Mouse (Mus musculus) forebrain, embryonic 14.5 days (tissue): ENCODE measurements around the gene Gnat1. TPM values are rescaled to one million over a fixed set of nuclear protein-coding genes. Genes with fewer than 3 reads are reported as not detected.

Experiments used
- ATAC-seq: fragments of 200-750 bp; cut with Nextera tagmentation; 2 replicates; pipeline ENCODE4 v1.8.0; 2017; ENCODE audit warnings: mild to moderate bottlenecking, moderate library complexity
- DNase-seq: peaks from one replicate; pipeline ENCODE4 v3.0.0-alpha.2; 2015; ENCODE audit warnings: low spot score
- H3K27ac ChIP-seq: fragments of 300-500 bp; sonication (generic); 2 replicates; pipeline ENCODE4 v1.5.1; 2014; ENCODE audit warnings: low read depth, mild to moderate bottlenecking, control low read depth, low read length, moderate library complexity
- H3K27me3 ChIP-seq: fragments of 300-500 bp; sonication (generic); replicated peaks from 2 replicates; pipeline ENCODE4 v1.6.1; 2014; ENCODE audit warnings: low read length, control low read depth, mixed read lengths; ENCODE audit not compliant: control insufficient read depth, insufficient read depth
- H3K36me3 ChIP-seq: fragments of 300-500 bp; sonication (generic); 2 replicates; pipeline ENCODE4 v1.6.1; 2014; ENCODE audit warnings: low read length, control low read depth; ENCODE audit not compliant: control insufficient read depth, insufficient read depth
- H3K4me1 ChIP-seq: fragments of 300-500 bp; sonication (generic); 2 replicates; pipeline ENCODE4 v1.6.1; 2014; ENCODE audit warnings: antibody characterized with exemption, low read length, control low read depth; ENCODE audit not compliant: control insufficient read depth, insufficient read depth
- H3K4me2 ChIP-seq: fragments of 300-500 bp; sonication (generic); 2 replicates; pipeline ENCODE4 v1.6.1; 2014; ENCODE audit warnings: mild to moderate bottlenecking, control low read depth, low read length
- H3K4me3 ChIP-seq: fragments of 300-500 bp; sonication (generic); 2 replicates; pipeline ENCODE4 v1.5.1; 2014; ENCODE audit warnings: low read depth, low read length, control low read depth
- H3K9ac ChIP-seq: fragments of 300-500 bp; sonication (generic); 2 replicates; pipeline ENCODE4 v1.6.1; 2014; ENCODE audit warnings: mild to moderate bottlenecking, low read length, control low read depth, moderate library complexity
- H3K9me3 ChIP-seq: fragments of 300-500 bp; sonication (generic); replicated peaks from 2 replicates; pipeline ENCODE4 v1.6.1; 2016; ENCODE audit warnings: low read length, control low read depth, mixed read lengths; ENCODE audit not compliant: control insufficient read depth
- whole genome bisulfite sequencing: fragments of 180-500 bp; shearing (Covaris S2); extraction: QIAGEN DNeasy Blood & Tissue Kit; methylation state at CpG from one replicate; pipeline ENCODE4 v1.1.7; 2014; 5-methylcytosine and 5-hydroxymethylcytosine counted together
- polyA plus RNA-seq: library from polyadenylated mRNA; unstranded; fragments of >200 nt; fragmentation: Nextera tagmentation; extraction: Ambion mirVana; gene quantifications from 2 replicates; pipeline ENCODE4 v1.2.1, GENCODE M21; 2014

The Gnat1 gene
- polyA plus RNA-seq, 1 experiment from 2014 or later, result 0.66 TPM

GRCm38 (mm10) chr9:107640257-107640772 lies 39.2 kb downstream of the Gnat1 start:
- Histone ChIP-seq H3K4me3 (no peak overlapping the region), H3K27me3 (0 out of 2 replicates have a peak, but pooled peaks cover 2% of the 10 kb centered on the region), H3K4me2 (no peak overlapping the region), H3K4me1 (peaks cover 20% of the 10 kb centered on the region), H3K9ac (no peak overlapping the region), H3K9me3 (no peaks in the 10 kb centered on the region), H3K36me3 (no peaks in the 10 kb centered on the region), H3K27ac (no peak overlapping the region)
- no peak for ATAC-seq
- 43% methylated on average over 8 of the region's 8 CpGs for WGBS
- DNase-seq, result no peak

GRCm38 (mm10) chr9:107637070-107637469 lies 42.4 kb downstream of the Gnat1 start:
- WGBS, result under 1% methylated on average over 7 of the region's 7 CpGs
- no peaks in the 10 kb centered on the region for H3K36me3 ChIP-seq
- peak overlapping the region; percentile 68 for H3K27ac ChIP-seq
- no peaks in the 10 kb centered on the region for H3K27me3 ChIP-seq
- peaks cover 23% of the 10 kb centered on the region for H3K4me1 ChIP-seq
- H3K9ac ChIP-seq, result no peak overlapping the region
- ATAC-seq (peak; percentile 32), DNase-seq (peak; percentile 84)
- peak overlapping the region; percentile 26; the same call in 1 of the 2 replicates for H3K4me2 ChIP-seq
- H3K9me3 ChIP-seq, result no peaks in the 10 kb centered on the region
- H3K4me3 ChIP-seq, result no peak overlapping the region

DNA sequence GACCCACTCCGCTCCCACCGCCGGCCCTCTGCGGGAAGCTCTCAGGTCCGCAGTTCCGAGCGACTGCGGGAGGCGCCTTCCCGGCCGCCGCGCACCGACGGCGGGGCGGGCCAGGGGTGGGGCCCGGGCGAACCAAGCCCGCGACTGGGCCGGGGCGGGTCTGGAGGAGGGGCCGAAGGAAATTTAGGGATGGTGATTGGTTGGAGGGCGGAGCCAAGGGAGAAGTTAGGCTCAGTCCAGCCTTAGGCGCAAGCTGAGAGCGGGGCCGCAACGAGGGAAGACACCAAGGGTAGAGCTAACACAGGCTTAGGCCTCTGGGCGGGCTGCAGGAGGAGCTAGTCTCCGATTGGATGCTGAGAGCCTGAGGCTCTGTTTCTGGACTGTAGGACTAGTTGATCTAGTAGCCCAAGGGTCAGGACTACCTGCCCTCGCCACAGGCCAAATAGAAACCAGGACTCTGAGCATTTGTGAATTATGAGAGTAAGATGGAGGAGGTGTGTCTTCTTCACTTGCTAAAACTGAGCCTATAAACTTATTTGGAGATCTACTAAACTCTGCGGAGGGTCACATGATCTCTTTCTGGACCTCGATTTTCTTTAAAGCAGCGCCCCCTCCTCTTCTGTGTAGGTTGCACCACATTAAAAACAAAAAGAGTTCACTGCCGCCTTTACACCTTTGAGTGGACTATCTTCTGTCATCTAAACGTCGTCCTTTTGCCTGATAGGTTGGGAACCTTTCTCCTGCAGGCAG lies 44.1 kb downstream of the Gnat1 start, which contains the start of gene Gnai2:
Gnai2 (minus strand) TSS at position 89 of the 750 bp plus-strand sequence.
- Histone ChIP-seq H3K4me1 (peaks cover 40% of the 10 kb centered on the region), H3K9me3 (no peaks in the 10 kb centered on the region), H3K4me3 (peak within 1 kb of the TSS; percentile 79), H3K36me3 (no peaks in the 10 kb centered on the region), H3K4me2 (peak within 1 kb of the TSS; percentile 92), H3K27me3 (no peaks in the 10 kb centered on the region), H3K9ac (peak within 1 kb of the TSS; percentile 78), H3K27ac (peak within 1 kb of the TSS; percentile 96)
- 4% methylated on average over 37 of the region's 38 CpGs for WGBS
- DNase-seq, result peak; percentile 97
- ATAC-seq, result peak; percentile 90

DNA sequence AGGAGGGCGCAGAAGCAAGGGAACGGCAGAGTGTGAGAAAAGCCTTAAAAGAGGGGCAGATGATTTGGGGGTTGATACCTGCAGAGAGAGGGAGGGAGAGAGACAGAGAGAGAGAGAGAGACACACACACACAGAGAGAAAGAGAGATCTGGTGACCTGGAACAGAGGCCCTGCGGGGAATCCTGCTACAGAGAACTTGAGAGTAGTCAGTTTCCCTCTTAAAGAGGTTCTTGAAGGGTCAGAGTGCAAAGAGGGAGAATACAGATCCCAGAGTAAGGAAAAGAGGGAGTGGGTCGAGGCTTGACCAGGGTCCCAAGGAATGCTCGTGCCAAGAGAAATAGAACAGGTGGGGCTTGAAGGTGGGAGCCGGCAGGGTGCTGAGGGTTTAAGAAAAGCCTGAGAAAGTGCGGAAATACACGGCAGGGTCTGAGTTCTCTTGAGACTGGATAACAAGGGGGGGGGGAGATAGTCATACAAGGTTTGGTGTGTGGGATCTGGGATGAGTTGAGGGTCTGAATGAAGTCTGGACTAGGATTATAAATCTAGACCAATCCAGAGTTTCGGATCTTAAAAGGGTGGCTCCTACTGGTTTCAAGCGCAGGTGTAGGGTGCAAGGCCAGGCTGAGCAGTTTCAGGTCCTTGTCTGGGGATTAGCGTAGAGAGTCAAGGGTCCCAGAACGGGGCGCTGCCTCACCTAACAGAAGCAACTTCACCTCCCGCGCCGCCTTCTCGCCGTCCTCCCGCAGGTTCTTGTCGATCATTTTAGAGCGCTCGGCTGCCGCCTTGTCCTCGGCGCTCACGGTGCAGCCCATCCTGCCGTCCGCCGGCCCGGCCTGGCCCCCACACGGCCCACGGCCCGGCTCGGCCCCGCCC lies 44.9 kb downstream of the Gnat1 start:
- Histone ChIP-seq H3K27me3 (no peaks in the 10 kb centered on the region), H3K4me2 (peak overlapping the region; percentile 92), H3K4me1 (peaks cover 48% of the 10 kb centered on the region), H3K36me3 (0 out of 2 replicates have a peak, but pooled peaks cover under 1% of the 10 kb centered on the region), H3K9me3 (no peaks in the 10 kb centered on the region), H3K4me3 (peak overlapping the region; percentile 79), H3K27ac (peak overlapping the region; percentile 96), H3K9ac (peak overlapping the region; percentile 78)
- DNase-seq, result no peak
- WGBS, result 0% methylated on average over 35 of the region's 35 CpGs
- no peak for ATAC-seq

DNA sequence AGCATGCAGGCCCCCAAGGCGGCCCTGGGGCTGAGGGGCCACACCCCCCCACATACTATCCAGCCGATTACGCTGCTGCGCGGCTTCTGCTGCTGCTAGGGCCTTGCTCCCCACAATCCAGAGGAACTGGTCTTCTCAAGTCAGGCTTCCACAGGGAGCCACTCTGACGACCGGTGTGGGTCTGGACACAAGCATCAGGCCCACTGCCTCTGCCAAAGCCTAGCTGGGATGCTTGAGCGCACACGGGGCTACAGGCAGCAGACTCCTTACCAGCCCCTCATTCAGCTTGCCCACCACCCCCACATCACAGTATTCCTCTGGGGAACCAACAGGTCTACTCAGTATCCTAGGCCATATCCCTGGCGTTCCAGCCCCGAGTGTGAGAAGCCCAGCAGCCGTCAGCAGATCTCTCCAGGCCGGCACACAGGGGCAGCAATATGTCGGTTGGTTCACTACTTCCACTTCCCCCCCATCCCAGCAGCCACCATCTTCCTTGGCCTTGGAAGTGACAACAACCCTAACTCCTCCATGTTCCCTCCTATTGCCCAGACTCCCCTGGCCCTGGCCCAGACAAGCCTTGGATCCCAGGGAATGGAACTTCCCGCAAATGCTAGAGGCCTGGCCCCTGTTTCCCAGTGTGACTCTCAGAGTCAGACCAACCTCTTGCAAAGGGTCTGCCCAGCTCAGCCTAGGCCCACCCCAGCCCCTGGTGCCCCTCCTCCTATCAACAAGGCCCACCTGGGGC lies 45.7 kb downstream of the Gnat1 start:
- ATAC-seq (no peak), DNase-seq (no peak)
- Histone ChIP-seq H3K4me2 (peak overlapping the region; percentile 92), H3K27me3 (no peaks in the 10 kb centered on the region), H3K9ac (peak overlapping the region; percentile 78), H3K27ac (peak overlapping the region; percentile 96), H3K36me3 (0 out of 2 replicates have a peak, but pooled peaks cover 7% of the 10 kb centered on the region), H3K9me3 (no peaks in the 10 kb centered on the region), H3K4me1 (peaks cover 56% of the 10 kb centered on the region), H3K4me3 (peak overlapping the region; percentile 79)
- 1% methylated on average over 15 of the region's 15 CpGs for WGBS

GRCm38 (mm10) chr9:107633091-107633660 lies 46.3 kb downstream of the Gnat1 start:
- peak; percentile 25 for ATAC-seq
- H3K4me3 ChIP-seq, result peak overlapping the region; percentile 79
- H3K9ac ChIP-seq, result peak overlapping the region; percentile 78
- H3K4me2 ChIP-seq, result peak overlapping the region; percentile 92
- peak overlapping the region; percentile 96 for H3K27ac ChIP-seq
- H3K36me3 ChIP-seq, result 0 out of 2 replicates have a peak, but pooled peaks cover 9% of the 10 kb centered on the region
- 2% methylated on average over 33 of the region's 33 CpGs for WGBS
- no peaks in the 10 kb centered on the region for H3K27me3 ChIP-seq
- DNase-seq, result peak; percentile 80
- H3K4me1 ChIP-seq, result peaks cover 62% of the 10 kb centered on the region
- no peaks in the 10 kb centered on the region for H3K9me3 ChIP-seq

DNA sequence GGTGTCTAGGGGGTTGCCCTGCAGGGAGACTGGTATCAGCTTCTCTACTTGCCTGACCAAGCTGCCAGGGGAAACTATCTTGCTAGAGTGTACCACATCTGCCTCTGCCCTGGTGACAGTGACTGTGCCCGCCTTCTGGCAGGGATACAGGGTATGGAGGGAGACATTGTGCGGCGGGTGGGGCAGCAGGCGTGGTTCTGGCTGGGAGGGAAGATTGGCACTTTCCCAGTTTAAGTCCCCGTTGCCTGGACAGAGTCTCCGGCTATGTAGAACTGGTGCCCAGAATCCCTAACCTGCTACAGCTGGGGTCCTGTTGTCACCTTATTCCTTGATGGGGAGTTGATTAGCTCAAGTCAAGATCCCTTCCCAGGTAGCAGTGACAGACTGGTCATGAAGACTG lies 47.0 kb downstream of the Gnat1 start:
- no peaks in the 10 kb centered on the region for H3K27me3 ChIP-seq
- H3K36me3 ChIP-seq, result 0 out of 2 replicates have a peak, but pooled peaks cover 9% of the 10 kb centered on the region
- peak overlapping the region; percentile 92 for H3K4me2 ChIP-seq
- no peaks in the 10 kb centered on the region for H3K9me3 ChIP-seq
- DNase-seq (no peak), ATAC-seq (no peak)
- H3K4me1 ChIP-seq, result peaks cover 66% of the 10 kb centered on the region
- H3K4me3 ChIP-seq, result peak overlapping the region; percentile 79
- 9% methylated on average over 6 of the region's 6 CpGs for WGBS
- peak overlapping the region; percentile 96 for H3K27ac ChIP-seq
- H3K9ac ChIP-seq, result peak overlapping the region; percentile 78

DNA sequence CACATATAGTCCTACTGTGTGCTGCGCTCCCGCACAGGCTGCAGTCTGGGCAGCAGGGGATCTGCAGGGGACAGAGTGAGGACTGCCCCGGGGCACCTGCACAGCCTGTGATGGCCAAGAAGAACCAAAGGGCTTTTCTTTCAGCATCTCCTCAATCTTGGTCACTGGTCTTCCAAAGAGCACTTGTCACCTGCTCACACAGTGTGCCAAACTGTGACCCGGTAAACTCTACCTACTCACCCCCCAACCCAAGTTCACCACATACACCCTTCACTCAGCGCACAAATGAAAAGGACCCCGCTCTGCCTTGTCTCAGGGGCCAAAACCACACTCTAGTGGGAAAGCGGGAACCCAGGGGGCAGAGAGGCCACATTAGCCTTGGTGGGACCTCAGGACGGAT lies 47.7 kb downstream of the Gnat1 start:
- 51% methylated on average over 8 of the region's 8 CpGs for WGBS
- no peak for ATAC-seq

More for the DNA sequence above, 47.7 kb downstream of the Gnat1 start:
- Histone ChIP-seq H3K36me3 (0 out of 2 replicates have a peak, but pooled peaks cover 9% of the 10 kb centered on the region), H3K9ac (peak overlapping the region; percentile 78), H3K4me2 (peak overlapping the region; percentile 92), H3K4me1 (peaks cover 66% of the 10 kb centered on the region), H3K9me3 (no peaks in the 10 kb centered on the region), H3K4me3 (peak overlapping the region; percentile 79; the same call in 1 of the 2 replicates), H3K27ac (peak overlapping the region; percentile 96), H3K27me3 (no peaks in the 10 kb centered on the region)
- DNase-seq, result no peak
